Mouse (Mus musculus) E14TG2a.4 (cell line): Measurements from ENCODE around the gene Arv1.

ENCODE experiments used
- H3K27me3 ChIP-seq: 2 replicates; pipeline ENCODE4 v1.6.1; 2014; ENCODE audit warnings: low read length, control low read depth; ENCODE audit not compliant: insufficient read depth
- H3K36me3 ChIP-seq: 2 replicates; pipeline ENCODE4 v1.6.1; 2014; ENCODE audit warnings: low read length, control low read depth; ENCODE audit not compliant: insufficient read depth
- H3K4me1 ChIP-seq: replicated peaks from 2 replicates; pipeline ENCODE4 v1.6.1; 2014; ENCODE audit warnings: low read depth, low read length, control low read depth
- H3K4me3 ChIP-seq: replicated peaks from 2 replicates; pipeline ENCODE4 v1.5.1; 2014; ENCODE audit warnings: mild to moderate bottlenecking, low read length
- H3K9me3 ChIP-seq: 2 replicates; pipeline ENCODE4 v1.6.1; 2014; ENCODE audit warnings: low read length, control low read depth
- CTCF ChIP-seq: conservative IDR thresholded peaks from 2 replicates; pipeline ENCODE4 v1.5.1; 2014; ENCODE audit warnings: low read length
- NANOG ChIP-seq: IDR thresholded peaks from 2 replicates; pipeline ENCODE4 v1.6.1; 2014; ENCODE audit warnings: borderline replicate concordance, low read length, mixed read lengths
- POU5F1 ChIP-seq: IDR thresholded peaks from 2 replicates; pipeline ENCODE4 v1.6.1; 2014; ENCODE audit warnings: low read length, borderline replicate concordance

Gene Arv1

DNA sequence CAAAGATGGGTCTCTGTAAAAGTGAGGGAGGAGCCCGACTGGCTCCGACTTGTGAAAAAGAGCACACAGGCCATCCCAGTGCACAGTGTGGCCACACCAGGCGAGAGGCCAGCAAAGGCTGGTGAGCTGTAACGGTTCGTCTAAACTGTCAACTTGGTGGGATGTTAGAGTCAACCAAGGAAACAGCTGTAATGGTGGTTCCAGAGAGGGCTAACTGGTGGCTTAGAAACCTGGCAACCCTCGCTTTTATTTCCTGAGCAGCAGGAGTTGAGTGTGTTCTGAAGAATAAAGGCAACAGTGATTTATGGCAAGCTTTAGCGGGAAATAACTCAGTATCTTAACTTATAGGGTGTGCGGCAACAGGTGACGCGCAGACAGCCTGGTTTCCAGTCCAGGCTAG is 39.7 kb upstream of the Arv1 start:
- Histone ChIP-seq H3K36me3 (peaks cover 93% of the 10 kb centered on the region), H3K4me1 (peaks cover 48% of the 10 kb centered on the region), H3K9me3 (no peaks in the 10 kb centered on the region), H3K4me3 (no peak overlapping the region), H3K27me3 (no peaks in the 10 kb centered on the region)
- TF ChIP-seq CTCF (no peak), POU5F1 (no peak), NANOG (no peak)

DNA sequence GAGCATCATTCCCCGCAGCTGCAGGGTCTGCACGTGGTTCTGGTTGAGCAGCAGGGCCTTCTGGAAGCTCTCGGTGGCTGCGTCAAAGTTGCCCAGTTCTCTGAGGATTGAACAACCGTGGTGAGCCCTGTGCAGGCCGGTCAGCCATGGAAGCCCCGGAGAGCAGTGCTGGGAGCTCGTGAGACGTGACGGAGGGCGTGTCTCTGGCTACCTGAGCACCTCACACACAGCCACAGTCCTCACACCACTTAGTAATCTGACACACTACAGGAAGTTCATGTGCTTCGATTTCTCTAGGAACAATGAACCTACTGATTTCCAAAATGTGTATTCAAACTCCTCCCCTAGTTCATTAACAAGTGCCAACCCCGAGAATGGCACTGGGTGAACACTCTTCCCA is 33.0 kb upstream of the Arv1 start:
- Histone ChIP-seq H3K4me1 (no peaks in the 10 kb centered on the region), H3K9me3 (no peaks in the 10 kb centered on the region), H3K27me3 (no peaks in the 10 kb centered on the region), H3K4me3 (no peak overlapping the region), H3K36me3 (peaks cover 82% of the 10 kb centered on the region)
- TF ChIP-seq NANOG: no peak
- TF ChIP-seq POU5F1: no peak
- TF ChIP-seq CTCF: no peak

DNA sequence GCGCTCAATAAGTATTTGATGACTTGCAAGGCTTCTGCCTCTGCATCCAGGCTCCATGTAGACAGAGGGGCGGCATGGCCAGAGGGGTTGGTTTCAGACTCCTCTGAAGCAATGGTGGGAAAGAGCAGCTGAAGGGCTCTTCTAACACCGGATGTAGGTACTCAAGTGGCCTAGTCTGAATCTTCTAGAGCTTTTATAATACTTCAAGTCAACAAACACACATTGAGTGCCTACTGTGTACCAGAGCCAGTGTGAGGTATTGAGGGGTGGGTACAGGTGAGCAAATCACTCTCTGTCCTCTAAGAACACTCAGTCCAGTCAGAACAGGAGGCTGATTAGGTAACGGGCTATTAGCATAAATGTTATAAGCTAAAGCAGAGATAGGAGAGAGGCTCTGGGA is 30.2 kb upstream of the Arv1 start:
- Histone ChIP-seq H3K27me3 (no peaks in the 10 kb centered on the region), H3K9me3 (no peaks in the 10 kb centered on the region), H3K4me3 (no peak overlapping the region), H3K36me3 (peaks cover 82% of the 10 kb centered on the region), H3K4me1 (no peaks in the 10 kb centered on the region)
- TF ChIP-seq CTCF: no peak

DNA sequence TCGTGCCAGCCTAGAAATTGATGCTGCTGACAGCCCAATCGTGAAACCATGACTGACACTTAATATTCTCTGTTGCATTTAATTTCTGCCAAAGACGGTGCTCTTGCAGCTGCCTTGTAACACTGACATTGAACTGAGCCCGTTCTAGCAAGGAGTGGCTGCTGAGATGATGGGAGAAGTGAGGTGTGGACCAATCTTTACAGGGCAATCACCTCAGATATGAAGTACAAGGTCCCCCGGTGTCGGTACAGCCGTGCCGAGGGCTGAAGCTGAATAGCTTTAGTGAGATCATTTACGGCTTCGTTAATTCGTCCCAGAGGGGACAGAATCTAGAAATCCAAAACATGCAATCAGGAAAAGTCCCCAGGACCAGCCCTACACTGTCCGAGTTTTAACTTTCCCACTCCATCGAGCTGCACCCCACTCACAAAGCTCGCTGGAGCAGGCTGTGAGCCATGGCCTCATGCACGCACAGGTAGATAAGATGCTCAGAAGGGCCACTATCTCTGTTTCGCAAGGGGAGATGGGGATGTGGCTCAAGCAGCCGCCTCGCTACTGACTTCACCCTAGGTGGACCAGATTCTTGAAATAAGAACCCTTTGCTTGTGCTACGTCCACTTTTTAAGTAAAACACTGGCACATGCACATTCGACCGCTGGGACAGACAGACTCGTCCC is 26.4 kb upstream of the Arv1 start:
- Histone ChIP-seq H3K27me3 (no peaks in the 10 kb centered on the region), H3K4me1 (no peaks in the 10 kb centered on the region), H3K9me3 (no peaks in the 10 kb centered on the region), H3K4me3 (no peak overlapping the region), H3K36me3 (peaks cover 92% of the 10 kb centered on the region)
- no peak for TF ChIP-seq CTCF
- TF ChIP-seq POU5F1: no peak
- TF ChIP-seq NANOG: no peak

DNA sequence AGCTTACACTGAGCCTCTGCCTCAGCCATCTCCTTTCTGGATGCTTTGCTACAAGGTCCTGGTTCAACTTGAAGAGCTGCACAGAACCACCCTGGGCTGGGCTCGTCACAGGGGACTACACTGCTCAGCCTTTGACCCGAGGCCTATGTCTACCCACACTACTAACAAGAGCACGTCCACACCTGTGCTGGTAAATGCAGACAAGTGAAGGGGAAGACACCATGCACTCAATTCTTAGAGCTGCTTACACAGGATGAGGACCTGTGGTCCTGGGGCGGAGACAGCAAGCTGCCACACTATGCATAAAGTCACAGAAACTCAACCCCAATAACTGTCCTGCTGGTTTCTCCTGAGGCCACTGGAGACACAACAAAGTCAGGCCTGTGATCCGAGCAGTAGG is 21.7 kb upstream of the Arv1 start:
- Histone ChIP-seq H3K27me3 (no peaks in the 10 kb centered on the region), H3K36me3 (peaks cover 89% of the 10 kb centered on the region), H3K4me1 (peaks cover 5% of the 10 kb centered on the region), H3K9me3 (no peaks in the 10 kb centered on the region), H3K4me3 (no peak overlapping the region)
- TF ChIP-seq POU5F1 (no peak), CTCF (no peak), NANOG (no peak)

DNA sequence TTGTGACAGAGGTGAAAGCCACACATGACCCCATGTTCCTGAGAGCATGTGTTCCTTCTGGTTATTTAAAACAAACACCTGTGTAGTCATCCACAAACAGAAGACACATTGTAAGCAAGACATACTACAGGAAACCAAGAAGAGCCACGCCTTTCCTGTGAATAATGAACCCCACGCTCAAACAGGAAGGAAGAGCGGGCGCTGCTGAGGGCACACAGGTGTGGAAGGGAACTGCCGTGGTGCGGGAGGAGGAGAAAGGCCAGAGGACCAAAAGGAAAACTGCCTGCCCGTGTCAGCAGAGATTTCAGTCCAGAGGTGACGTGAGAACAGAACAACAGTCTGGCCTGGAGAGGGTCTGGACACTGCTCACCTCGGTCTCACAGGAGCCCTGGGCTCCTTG is 20.9 kb upstream of the Arv1 start:
- TF ChIP-seq CTCF (no peak), POU5F1 (no peak), NANOG (no peak)
- Histone ChIP-seq H3K4me3 (no peak overlapping the region), H3K9me3 (no peaks in the 10 kb centered on the region), H3K4me1 (peaks cover 13% of the 10 kb centered on the region), H3K36me3 (peaks cover 88% of the 10 kb centered on the region), H3K27me3 (no peaks in the 10 kb centered on the region)

DNA sequence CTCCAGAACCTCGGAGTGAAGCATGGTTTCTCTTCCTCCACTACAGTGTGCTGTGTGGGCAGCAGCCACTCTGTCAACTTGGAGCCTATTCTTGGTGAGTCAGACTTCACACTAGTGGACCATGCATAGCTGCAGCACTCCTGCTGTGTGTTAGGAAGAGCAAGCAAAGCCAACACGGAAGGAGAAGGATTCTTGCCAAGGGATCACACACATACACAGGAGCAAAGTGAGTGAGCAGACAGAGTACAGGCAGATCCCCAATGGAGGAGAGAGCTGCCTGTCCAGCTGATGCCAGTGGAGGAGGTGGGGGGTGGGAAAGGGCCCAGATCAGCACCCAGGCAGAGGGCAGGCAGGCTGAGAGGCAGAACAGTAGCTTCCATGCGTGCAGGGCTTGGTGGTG is 19.8 kb upstream of the Arv1 start:
- H3K36me3 ChIP-seq: peaks cover 86% of the 10 kb centered on the region
- peaks cover 19% of the 10 kb centered on the region for H3K4me1 ChIP-seq
- no peak overlapping the region for H3K4me3 ChIP-seq
- no peaks in the 10 kb centered on the region for H3K9me3 ChIP-seq
- TF ChIP-seq POU5F1: no peak
- no peak for TF ChIP-seq NANOG
- no peak for TF ChIP-seq CTCF
- no peaks in the 10 kb centered on the region for H3K27me3 ChIP-seq

DNA sequence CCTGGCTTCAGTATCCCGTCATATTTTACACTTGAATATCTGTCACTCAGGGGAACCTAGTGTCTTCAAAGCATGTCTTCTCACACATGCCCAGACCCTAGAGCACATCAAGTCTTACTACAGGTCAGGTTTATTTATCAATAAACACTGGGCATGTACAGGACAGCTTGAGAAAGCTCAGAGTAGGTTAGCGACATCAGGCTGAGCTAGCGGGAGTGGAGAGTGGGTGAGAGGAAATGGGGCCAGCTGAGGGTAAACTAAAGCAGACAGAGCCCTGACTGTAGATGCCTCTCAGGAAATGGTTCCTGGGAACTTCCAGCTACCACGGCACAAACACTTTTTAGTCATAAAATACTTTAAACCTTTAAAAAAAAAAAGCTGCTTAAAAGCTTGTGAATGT is 18.4 kb upstream of the Arv1 start:
- Histone ChIP-seq H3K4me1 (peaks cover 19% of the 10 kb centered on the region), H3K4me3 (no peak overlapping the region), H3K9me3 (no peaks in the 10 kb centered on the region), H3K27me3 (no peaks in the 10 kb centered on the region), H3K36me3 (peaks cover 82% of the 10 kb centered on the region)
- TF ChIP-seq NANOG (no peak), CTCF (no peak)

DNA sequence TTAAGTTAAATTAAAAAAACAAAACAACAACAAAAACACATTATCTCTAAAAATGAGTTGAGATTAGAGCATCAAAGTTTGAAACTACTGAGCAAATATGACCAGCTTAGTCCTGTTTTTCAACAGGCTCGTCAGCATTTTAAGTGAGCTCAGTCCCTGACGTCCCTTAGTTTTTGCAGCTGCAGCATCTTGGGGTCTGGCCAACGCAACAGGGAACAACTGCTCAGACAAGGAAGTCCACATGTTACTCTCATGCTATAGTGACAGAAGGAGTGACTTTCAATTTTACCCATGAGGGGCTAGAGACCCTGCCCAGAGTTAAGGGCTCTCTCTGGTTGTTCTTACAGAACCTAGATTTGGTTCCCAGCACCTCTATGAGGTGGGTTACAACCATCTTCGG is 17.6 kb upstream of the Arv1 start:
- peaks cover 19% of the 10 kb centered on the region for H3K4me1 ChIP-seq
- TF ChIP-seq NANOG (no peak), POU5F1 (no peak), CTCF (no peak)
- no peaks in the 10 kb centered on the region for H3K27me3 ChIP-seq
- H3K4me3 ChIP-seq: no peak overlapping the region
- H3K9me3 ChIP-seq: no peaks in the 10 kb centered on the region
- peaks cover 84% of the 10 kb centered on the region for H3K36me3 ChIP-seq
